Mouse (Mus musculus): ENCODE data around the gene Dad1. TPM values are rescaled to one million over a fixed set of nuclear protein-coding genes. Genes with fewer than 3 reads are reported as not detected.

Dad1 gene
- total RNA-seq, 2 experiments from 2014 or later, result 96.6 to 101 TPM

DNA sequence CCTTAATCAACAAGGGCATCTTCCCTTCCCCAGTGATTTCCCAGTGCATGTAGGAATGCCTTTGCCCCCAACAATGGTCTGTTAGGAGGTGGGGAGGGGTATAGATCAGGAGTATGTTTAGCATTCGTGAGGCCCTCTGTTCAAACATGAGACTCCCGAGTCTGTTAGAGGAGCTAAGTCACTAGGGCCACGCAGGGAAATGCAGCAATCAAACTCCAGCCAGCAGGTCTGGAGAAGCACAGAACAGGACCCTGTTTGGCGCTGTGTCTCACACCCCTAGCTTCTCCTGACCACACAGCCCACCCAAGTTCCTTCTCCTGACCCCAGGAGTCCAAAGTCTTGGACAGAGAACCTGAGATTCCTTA, 62.9 kb downstream of the Dad1 start:
- no peak for DNase-seq
- intact Hi-C loops (cut with DNase I), result no loop called here

DNA sequence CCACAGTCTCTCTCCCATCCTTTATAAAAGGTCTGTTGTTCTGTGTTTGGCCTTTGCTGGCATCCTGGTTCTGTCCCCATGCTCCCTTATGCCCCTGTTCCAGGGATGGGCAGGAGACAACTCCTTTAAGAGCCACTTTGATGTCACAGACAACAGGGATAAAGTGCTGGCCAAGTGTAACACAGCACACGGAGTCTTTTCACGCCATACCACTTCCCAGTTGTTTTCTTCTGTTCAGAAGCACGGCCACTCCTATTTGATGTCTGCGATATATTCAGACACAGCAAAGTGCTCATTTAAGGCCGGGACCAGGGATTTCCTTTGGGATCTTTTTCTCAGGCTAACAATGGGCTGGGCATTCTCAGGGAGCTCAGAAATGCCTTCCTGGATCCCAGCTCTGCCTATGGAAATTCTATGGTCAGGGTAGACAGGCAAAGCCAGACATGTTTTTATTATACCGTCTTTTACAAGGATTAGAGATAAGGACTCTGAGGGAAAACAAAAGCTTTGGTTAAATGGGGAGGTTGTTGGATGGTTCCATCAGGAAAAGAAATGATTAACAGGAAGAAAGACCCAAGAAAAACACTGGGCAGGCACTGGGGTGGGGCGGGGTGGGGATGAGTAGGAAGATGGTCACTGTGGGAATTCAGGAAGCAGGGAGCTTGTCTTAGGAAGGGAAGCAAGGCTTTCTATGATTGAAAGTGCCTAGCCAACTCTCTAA, 63.4 kb downstream of the Dad1 start:
- DNase-seq, result no peak
- intact Hi-C loops (cut with DNase I), result no loop called here

GRCm38 (mm10) chr14:54189255-54189654, 64.6 kb downstream of the Dad1 start:
- DNase-seq, result peak in 1 of 2 experiments; percentile 24
- intact Hi-C loops (cut with DNase I), result no loop called here

- intact Hi-C loops (cut with DNase I), result no loop called here
These were observed 66.7 kb downstream of the Dad1 start for GRCm38 (mm10) chr14:54187211-54187610.

More at GRCm38 (mm10) chr14:54187211-54187610, 66.7 kb downstream of the Dad1 start:
- DNase-seq, result no peak

Other genes starting within 250 kb of the Dad1 start
- 10 to 100 TPM; 52.2 to 59.7 TPM for gene Abhd4, start 84 bp upstream of the Dad1 start, total RNA-seq (2021)
- not detected for gene Olfr49, start 30.8 kb upstream of the Dad1 start, total RNA-seq (2021)
- 10 to 100 TPM; 97.2 to 98.9 TPM for gene Oxa1l, start 106.7 kb upstream of the Dad1 start, total RNA-seq (2021)
- 1 to 10 TPM; 4.1 to 6.1 TPM for gene Slc7a7, start 163.7 kb upstream of the Dad1 start, total RNA-seq (2021)
- gene Mrpl52, start 172.8 kb upstream of the Dad1 start, total RNA-seq (2021), result 100 to 1,000 TPM; 118 to 126 TPM
- 10 to 100 TPM; 12.6 to 19.1 TPM for gene Mmp14, start 177.5 kb upstream of the Dad1 start, total RNA-seq (2021)
- 10 to 100 TPM; 55.5 to 57.6 TPM for gene Lrp10, start 210.0 kb upstream of the Dad1 start, total RNA-seq (2021)
- gene Rem2, start 222.0 kb upstream of the Dad1 start, total RNA-seq (2021), result not detected

All from heart, postnatal 36 days (tissue).